Mouse (Mus musculus) gastrocnemius, postnatal 4 days (tissue): ENCODE data around the gene Grrp1. TPM values are rescaled to one million over a fixed set of nuclear protein-coding genes. Genes with fewer than 3 reads are reported as not detected.

Experiments
- DNase-seq, 2 experiments: peaks; one replicate each; pipeline ENCODE4 v3.0.0; 2021 to 2022; ENCODE audit warnings: low spot score in 2 of 2, mixed read lengths in 2 of 2
- total RNA-seq, 2 experiments: library from RNA; stranded (reverse); gene quantifications; 2 replicates each; pipeline ENCODE4 v1.2.3; 2021

Grrp1 gene
- total RNA-seq, 2 experiments from 2014 or later = 4.5 to 5.7 TPM

DNA sequence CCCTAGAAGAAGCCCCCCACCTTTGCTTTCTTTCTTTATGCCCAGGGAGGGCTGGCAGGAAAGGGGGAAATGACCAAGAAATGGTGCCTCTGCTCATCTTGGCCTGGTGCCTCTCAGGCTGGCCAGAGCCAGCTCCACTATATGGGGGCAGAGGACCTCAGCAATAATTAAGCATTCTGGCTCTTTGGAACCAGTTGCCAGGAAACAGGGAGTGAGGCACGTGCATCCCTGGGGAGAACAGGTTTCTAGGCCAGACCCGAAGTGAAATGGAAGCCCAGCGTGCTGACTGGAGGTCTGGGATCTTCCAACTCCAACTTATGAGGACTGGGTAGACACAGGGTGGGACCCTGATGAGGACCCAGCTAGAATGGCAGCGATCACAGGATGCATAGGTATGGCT lies 7.7 kb downstream of the Grrp1 start:
- DNase-seq = no peak

DNA sequence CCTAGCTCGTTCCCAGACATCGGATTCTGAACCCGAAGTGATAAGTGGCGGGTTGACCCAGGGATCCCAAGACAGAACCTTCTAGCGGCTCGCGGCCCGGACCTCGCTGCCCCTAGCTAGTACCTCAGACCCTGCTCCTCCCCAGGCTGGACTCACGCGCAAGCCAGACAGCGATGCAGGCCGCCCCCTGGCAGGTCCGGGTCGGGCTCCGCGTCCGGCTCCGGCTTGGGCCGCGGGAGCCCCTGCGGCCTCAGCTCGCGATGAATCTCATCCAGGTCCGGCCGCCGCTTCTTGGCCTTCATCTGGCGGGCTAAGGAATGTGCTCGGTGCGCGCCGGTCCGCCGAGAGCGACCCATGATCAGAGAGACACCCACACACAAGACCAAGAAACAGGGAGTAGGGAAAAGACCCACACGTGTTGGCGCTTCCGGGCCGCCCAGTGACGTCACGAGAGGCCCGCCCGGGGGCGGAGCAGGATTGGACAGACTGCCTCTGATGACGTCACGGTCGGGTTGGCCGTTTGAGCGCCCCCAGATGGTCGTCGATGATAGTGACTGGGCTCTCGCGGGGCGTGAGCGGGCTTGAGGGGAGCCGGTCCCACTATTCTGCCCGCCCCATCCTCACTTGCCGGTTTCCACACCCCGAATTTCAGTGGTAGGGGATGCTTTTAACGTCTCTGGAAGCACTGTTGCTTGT lies 8.6 kb downstream of the Grrp1 start, which contains the start of gene Zfp593:
TSS of gene Zfp593 (minus strand) at position 445 of the 696 bp plus-strand sequence.
- DNase-seq = peak; percentile 95 to 96

DNA sequence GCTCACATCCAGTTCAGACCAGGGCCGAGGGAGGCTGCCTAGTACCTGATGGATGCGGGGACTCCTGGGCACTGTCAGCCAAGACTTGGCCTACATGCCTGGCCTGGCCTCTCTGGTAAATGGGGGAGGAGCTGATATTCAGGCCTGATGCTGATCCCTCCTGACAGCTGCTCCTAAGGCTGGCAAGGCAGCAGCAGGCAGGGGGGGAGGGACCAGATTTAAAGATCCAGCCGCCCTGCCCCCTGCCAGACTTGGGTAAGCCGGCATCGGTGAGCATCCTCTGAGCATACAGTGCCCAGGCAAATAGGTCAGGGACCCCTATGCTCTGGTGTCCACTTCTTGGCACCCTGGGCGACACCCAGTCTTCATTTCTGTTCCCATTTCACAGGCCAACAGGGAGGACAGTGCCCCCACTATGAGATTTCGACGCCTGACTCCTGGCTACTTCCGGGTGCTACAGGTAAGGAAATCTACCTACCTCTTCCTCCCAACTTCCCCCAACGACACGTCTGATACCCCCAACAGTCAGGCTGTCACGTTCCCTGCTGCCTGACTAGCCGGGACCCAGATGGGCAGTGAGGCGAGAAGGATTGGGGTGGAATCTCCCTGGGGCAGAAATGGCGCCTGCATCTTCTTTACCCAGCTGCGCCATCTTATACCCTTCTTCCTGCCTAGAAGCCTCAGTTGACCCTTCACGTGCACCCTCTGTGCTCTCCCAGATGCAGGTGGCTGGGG lies 10.2 kb downstream of the Grrp1 start, which contains the start of gene E130218I03Rik:
TSS of gene E130218I03Rik (plus strand) at position 147 of the 735 bp plus-strand sequence.
- no peak for DNase-seq

DNA sequence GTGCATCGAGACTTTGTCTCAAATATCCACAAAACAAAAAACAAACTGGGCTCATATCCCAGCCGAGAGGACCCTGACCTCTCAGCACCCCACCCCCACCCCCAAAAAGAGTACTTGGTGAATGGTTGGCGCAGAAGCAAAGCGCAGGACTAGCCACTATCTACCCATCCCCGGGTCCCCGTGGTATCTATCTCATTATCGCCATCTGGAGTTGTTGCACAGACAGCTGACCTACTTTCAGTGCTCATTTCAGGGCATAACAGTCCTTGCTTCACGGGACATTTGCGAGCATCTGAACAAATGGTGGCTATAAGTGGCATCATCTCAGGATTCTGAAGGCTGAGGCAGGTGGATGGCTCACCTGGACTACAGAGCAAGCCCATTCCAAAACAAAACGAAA lies 15.2 kb downstream of the Grrp1 start:
- DNase-seq = no peak

DNA sequence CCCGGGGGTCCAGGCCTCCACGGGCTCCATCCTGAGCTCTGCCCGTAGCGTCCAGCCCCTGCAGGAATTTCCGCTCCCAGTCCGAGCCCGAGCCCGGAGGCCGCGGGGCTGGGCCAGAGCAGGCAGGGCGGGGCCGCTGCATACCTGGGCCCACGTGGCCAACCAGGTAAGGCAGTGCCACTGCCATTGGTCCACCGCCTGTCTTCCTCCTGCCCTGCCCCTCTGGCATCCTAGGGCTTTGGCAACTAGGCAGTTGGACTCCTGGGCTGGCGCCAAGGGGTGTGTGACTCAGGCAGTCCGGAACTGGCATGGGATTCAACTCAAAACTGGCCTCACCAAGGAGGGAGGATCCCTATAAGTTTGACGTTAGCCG lies 15.6 kb downstream of the Grrp1 start, which contains the start of gene Cnksr1:
TSS of gene Cnksr1 (minus strand) at position 121 of the 373 bp plus-strand sequence.
- DNase-seq = peak; percentile 35 to 65

DNA sequence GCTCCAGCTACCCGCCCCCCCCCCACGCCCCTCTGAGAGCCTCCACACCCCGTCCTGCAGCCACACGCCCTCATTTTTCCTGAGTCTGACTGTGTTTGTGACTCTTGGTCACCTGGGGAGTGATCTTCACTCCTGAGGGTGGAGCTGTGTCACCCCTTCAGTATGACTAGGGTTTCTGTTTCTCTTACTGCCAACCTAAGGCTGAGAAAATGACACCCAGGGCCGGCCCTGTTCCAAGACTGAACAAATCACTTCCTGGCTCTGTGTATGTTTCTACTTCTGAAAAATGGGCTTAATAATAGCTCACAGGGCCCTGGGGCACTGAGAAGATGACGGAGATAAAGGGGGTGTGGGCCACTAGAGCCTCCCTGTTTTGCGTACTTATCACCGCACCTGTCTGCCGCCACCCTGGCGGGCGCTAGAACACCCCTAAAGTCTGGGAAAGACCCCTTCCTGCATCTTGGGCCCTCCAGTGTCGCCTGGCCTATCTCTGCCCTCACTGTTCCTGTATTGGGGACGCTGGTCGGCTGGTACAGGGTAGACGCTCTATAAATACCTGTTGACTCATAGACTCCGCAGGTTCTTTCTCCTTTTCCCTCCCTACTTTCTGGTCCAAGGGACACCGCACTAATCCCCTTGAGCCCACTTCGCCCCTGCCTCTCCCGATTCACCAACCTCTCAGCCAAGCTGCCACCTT lies 16.2 kb downstream of the Grrp1 start:
- no peak for DNase-seq

DNA sequence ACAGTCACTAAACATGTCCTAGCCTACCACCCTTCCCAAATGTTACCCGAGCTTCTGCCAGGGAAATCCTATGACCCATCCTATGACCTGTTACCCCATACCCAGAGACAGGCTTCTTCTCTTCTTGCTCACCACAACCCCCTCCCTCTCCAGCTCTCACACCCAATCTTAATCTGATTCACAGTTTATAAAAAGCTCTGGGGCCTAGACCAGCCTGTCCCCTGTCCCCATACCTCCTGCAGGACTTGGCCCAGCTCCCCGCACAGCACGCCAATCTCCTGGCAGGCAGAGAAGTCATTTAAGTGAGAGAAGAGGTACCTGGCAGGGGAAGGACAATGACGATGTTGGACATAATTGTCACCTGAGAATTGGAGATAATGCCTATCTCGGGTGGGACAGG lies 19.0 kb downstream of the Grrp1 start:
- DNase-seq = no peak

DNA sequence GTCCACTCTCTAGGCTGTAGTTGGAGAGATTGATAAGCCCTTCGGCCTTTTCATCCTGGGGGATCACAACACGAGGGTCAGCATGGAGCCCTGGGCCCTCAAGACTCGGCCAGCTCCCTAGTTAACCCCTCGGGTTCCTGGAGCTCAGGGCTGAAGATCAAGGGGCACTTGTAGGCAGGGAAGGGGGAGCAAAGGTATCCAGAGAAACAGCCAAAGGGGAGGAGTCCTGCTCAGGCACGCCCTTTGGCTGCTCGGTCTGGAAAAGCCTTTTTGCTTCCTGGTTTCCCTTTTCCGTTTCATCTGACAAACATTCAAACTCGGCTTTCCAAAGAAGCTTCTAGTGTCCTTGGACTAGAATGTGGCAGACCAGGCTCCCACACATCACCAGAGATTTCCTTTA lies 23.5 kb downstream of the Grrp1 start:
- DNase-seq = no peak

DNA sequence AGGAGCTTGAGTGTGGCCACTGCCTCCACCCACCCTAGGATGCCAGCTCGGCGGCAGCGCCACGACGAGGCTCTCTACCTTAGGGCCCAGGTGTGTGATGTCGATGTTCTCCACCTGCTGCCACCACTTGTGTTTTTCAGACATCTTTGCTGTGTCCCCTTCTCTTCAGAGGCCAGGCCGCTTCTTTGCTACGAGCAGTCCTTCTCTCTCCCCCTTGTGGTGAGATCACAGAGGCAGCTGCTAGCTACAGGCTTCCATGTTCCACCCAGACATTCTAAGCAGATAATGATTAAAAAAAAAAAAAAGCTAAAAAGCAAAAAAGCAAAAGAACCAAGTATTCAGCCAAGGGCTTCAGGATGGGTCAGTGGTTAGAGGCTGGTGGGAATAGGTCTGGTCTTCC lies 26.7 kb downstream of the Grrp1 start, which contains the start of gene Catsper4:
TSS of gene Catsper4 (minus strand) at position 190 of the 400 bp plus-strand sequence.
- no peak for DNase-seq

DNA sequence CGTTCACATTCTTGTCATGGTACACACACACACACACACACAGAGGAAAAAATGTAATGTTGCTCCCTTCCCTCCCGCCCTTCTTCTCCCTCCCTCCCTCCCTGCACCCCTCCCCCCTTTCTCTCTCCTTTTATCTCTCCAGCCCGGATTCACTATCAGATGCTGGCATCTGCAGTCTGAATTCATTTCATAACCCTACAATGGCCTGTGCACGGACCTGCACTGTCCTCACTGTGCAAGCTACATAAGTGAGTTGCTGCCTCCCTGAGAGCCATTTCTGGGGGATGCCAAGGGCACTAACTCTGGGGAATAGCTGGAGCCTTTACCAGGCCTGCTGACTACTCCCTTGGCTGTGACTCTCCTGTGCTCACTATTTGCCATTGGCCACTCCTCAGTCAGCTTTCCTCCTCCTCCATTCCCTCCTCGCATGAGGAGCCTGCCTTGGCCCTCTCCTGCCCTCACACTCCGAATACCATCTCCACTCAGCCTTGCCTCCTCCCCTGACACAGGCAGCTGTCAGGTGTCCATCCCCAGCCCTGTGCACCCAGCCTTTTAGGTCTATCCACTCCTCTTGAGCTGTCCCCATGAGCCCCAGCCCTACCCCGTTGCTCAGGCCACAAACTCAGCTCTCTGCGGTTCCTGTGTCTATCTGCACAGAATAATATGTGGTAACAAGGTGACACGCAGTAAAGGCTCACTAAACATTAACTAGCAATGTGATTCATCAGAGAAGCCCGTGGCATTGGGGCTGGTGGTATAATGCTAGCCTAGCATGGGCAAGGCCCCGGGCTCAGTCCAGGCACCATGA lies 30.9 kb downstream of the Grrp1 start:
- DNase-seq = no peak

DNA sequence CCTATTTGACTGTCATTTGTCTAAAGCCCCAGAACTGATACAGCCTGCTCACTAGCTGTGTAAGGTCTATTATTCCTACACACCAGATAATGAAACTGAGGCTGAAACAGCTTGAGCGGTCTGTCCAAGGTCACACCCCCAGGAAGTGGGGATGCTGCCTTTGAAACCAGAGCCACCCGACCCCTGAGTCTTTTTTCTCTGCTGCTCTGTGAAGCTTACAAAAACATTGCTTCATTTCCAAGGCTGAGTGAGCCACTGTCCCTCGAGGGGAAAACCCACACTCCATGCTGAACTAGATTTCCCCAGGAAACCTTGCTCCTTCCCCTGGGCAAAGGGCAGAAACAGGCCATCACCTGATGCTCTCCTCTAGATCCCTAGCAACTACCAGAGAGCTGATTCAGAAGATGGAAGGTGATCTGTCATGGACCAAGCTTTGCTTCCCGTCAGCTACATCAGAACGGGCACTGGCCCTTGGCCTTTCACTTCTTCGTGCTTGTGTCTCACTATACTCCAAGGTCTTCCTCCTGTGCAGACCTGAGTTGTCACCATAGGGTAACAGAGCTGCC lies 47.3 kb downstream of the Grrp1 start:
- no peak for DNase-seq

DNA sequence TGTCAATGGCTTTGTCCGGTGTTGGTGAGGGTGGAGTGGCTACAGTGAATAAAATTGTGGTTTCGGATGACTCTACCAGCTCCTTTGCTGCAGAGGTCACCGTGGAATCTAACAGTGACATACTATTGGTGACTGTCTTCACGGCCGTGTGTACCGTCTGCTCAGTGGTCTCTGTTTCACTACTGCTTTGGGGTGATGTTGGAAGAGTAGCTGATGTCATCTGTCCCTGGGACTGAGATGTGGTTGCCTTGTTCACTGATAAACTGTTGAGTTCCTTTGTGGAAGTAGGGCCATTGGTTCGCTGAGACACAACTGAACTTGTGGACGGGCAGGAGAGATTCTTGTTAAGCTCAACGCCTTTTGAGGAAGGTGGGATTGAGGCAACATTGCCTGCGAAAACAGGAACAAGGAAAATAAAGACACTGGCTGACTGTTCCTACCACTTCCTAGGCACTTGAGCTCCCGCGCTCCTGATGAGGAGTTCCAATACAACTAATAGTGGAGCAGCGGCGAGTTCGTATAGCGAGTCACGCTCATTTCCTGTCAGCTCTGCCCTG lies 50.5 kb downstream of the Grrp1 start:
- DNase-seq = no peak

DNA sequence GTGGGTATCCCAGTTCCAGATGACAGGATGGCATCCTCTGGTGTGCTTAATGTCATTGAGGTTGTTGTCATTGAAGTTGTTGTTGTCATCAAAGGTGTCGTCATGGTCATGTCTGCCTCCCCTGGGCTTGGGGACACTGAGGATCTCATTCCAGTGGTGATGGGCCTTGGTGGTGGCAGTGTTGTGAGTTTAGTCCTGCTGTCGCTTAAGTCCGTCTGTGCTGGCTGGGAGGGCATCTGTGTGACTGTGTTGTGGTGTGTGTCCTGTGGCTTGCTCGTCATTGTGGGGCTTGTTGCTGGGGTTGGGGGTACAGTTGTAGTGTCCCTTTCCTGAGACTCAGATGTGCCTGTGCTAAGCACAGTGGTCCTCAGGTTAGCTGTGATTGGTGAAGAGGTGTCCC lies 51.0 kb downstream of the Grrp1 start, which contains the start of gene Gm7534:
TSS of gene Gm7534 (minus strand) at position 101 of the 400 bp plus-strand sequence.
- no peak for DNase-seq

Other genes with a start within 250 kb of the Grrp1 start
- gene Lin28a, start 235.3 kb downstream of the Grrp1 start, total RNA-seq = 1 to 10 TPM; 2.7 to 3.5 TPM
- gene Zfp683, start 200.3 kb downstream of the Grrp1 start, total RNA-seq = under 1 TPM in 1 of 2 experiments, not detected in 1; 0.23 TPM
- under 1 TPM in 1 of 2 experiments, not detected in 1; 0.54 TPM for gene Crybg2, start 193.3 kb downstream of the Grrp1 start, total RNA-seq
- 1 to 10 TPM; 2.4 to 2.7 TPM for gene Cd52, start 159.0 kb downstream of the Grrp1 start, total RNA-seq
- gene Ubxn11, start 151.5 kb downstream of the Grrp1 start, total RNA-seq = 1 to 10 TPM; 3.2 to 3.7 TPM
- 10 to 100 TPM; 72.4 to 83.6 TPM for gene Sh3bgrl3, start 125.3 kb downstream of the Grrp1 start, total RNA-seq
- 10 to 100 TPM; 54.8 to 60.3 TPM for gene Cep85, start 67.0 kb downstream of the Grrp1 start, total RNA-seq
- not detected for gene Gm7534, start 51.1 kb downstream of the Grrp1 start, total RNA-seq
- not detected for gene Catsper4, start 26.7 kb downstream of the Grrp1 start, total RNA-seq
- gene Cnksr1, start 15.7 kb downstream of the Grrp1 start, total RNA-seq = 1 to 10 TPM; 1.8 to 2.3 TPM
- not detected for gene E130218I03Rik, start 10.4 kb downstream of the Grrp1 start, total RNA-seq
- 1 to 10 TPM; 5.8 to 6.1 TPM for gene Zfp593, start 8.5 kb downstream of the Grrp1 start, total RNA-seq
- not detected for gene Gm30191, start 7.2 kb downstream of the Grrp1 start, total RNA-seq
- gene Pdik1l, start 33.8 kb upstream of the Grrp1 start, total RNA-seq = 10 to 100 TPM; 10.4 to 11.8 TPM
- gene Trim63, start 61.0 kb upstream of the Grrp1 start, total RNA-seq = 10 to 100 TPM; 48.4 to 59.5 TPM
- gene Slc30a2, start 89.1 kb upstream of the Grrp1 start, total RNA-seq = under 1 TPM; 0.44 to 0.54 TPM
- 10 to 100 TPM in 1 of 2 experiments, 1 to 10 TPM in 1; 7.5 to 10.2 TPM for gene Extl1, start 129.7 kb upstream of the Grrp1 start, total RNA-seq
- 1 to 10 TPM; 4.4 to 4.9 TPM for gene Pafah2, start 142.2 kb upstream of the Grrp1 start, total RNA-seq
- gene Stmn1, start 214.2 kb upstream of the Grrp1 start, total RNA-seq = 100 to 1,000 TPM; 152 to 171 TPM
- gene Paqr7, start 242.6 kb upstream of the Grrp1 start, total RNA-seq = 1 to 10 TPM; 4.8 to 6.3 TPM